Mouse (Mus musculus): ENCODE results near the gene Agap2.
"Not testable (repeated sequence)": the region's sequence is repeated elsewhere in the genome, so short reads cannot be mapped to it uniquely, and the experiment has no call there.

Gene Agap2

GRCm38 (mm10) chr10:127132469-127132868, 57.4 kb downstream of the Agap2 start:
- DNase-seq (ENCODE audit: extremely low spot score, low read depth, low spot score), result no peak

- not testable (repeated sequence) for DNase-seq (ENCODE audit: extremely low spot score, low read depth, low spot score)
Measured at GRCm38 (mm10) chr10:127134394-127135035, 59.4 kb downstream of the Agap2 start.

DNA sequence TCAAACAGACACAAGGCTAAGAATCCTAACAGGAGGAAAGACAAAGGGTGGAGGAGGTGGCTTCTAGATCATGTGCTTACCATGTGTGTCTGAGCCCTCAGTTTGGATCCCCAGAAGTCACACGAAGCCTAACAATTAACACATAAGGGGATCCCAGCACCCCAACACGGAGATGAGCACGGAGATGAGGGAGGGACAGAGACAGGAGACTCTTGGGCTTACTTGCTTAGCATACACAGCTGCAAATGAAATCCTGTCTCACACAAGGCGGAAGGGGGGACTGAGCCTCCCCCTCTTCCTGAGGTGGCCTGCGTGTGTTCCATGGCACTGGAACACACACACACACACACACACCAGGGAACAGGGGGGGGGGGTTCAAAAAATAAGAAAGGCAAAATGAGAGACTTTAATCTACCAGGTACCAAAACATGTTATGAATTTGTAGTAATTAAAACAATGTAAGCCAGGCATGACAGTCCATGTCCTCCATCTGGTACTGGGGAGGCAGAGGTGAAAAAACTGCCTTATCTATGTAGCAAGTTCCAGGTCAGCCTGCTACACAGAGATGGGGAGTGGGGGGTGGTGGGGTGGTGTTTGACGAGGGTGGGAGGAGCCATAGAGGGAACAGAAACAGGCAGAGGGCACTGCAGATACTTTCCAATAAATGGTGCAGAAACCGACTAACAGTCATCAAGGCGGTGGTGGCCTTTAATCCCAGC, 60.2 kb downstream of the Agap2 start:
- DNase-seq (ENCODE audit: extremely low spot score, low read depth, low spot score), result no peak

- no peak for DNase-seq (ENCODE audit: extremely low spot score, low read depth, low spot score)
Measured at GRCm38 (mm10) chr10:127136510-127136909, 61.4 kb downstream of the Agap2 start.

DNA sequence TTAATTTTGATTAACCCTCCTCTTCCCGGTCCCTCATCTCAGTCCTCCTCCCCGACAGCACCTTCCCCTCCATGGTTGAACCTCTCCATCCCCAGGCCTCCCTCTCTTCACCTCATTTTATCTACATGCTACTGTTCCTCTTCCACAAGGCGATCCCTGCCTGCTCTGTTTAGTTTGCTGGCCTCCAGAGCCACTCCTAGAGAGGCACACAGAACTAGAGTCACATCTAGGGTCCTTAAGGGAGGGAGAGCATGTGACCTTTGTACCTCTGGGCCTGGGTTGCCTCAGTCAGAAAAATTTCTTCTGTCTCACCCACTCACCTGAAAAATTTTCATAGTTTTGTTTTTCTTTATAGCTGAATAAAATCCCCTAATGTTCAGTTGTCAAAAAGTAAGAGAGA, 62.8 kb downstream of the Agap2 start:
- DNase-seq (ENCODE audit: extremely low spot score, low read depth, low spot score), result no peak

GRCm38 (mm10) chr10:127138328-127139141, 63.5 kb downstream of the Agap2 start:
- no peak for DNase-seq (ENCODE audit: extremely low spot score, low read depth, low spot score)

DNA sequence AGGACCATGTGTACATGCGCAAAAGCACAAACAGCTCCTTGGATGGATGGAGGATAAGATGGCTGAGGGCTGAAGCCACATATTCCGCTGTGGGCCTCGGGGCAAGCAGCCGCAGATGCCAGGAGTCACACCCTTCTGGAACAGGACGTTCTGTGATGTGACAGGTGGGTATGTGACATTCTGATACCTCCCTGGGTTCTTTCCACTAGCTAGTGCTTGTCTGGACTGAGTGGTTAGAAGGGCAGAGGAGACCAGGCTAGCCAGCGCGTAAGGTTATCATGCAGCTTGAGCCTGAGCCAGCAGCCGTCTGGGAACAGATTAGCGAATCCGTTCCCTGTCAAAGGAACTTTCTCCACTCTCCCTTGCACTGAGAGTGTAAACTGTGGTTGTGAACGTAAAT, 65.9 kb downstream of the Agap2 start:
- no peak for DNase-seq (ENCODE audit: extremely low spot score, low read depth, low spot score)

GRCm38 (mm10) chr10:127141500-127141899, 66.4 kb downstream of the Agap2 start:
- DNase-seq (ENCODE audit: extremely low spot score, low read depth, low spot score), result no peak
